Mouse (Mus musculus) cortical plate, adult 2 months (tissue): ENCODE measurements around the gene Hcar2.

ENCODE experiments used
- CTCF ChIP-seq: fragments of 200-500 bp; IDR thresholded peaks from 2 replicates; pipeline ENCODE4 v1.5.1; 2011; ENCODE audit warnings: mild to moderate bottlenecking, control low read depth, low read length; ENCODE audit not compliant: insufficient read depth; ENCODE audit errors: extremely low read depth
- POLR2A ChIP-seq: fragments of 200-500 bp; IDR thresholded peaks from 2 replicates; pipeline ENCODE4 v1.6.1; 2011; ENCODE audit warnings: mild to moderate bottlenecking, low read length, control low read depth; ENCODE audit not compliant: insufficient read depth; ENCODE audit errors: extremely low read depth

GRCm38 (mm10) chr5:123884332-123884731 is 19.0 kb upstream of the Hcar2 start:
- TF ChIP-seq CTCF (no peak), POLR2A (no peak)
